10 mouse cellular contexts compared by ENCODE assay signal in the genomic region with DNA sequence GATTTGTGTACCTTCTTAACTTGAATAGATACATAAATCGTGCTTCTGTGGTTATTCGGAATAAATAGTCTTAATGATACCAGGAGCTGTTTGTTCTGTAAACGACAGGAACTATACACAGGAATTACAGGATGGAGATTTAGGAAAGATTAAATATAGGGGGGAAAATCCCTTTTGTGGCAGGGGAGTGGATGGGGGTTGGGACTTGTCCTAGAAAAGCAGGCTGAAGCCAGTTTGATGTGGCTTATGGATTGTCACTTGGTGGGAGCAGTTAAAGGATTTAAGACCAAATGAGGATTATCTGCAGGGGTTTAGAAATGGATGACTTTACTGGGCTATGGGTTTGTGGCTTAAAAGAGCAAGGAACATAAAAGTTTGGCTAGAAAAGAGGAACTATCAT. TPM values are rescaled to one million over a fixed set of nuclear protein-coding genes. Genes with fewer than 3 reads are reported as not detected.
DNase-seq lines count a peak whose midpoint lies in the region; ATAC-seq and TF ChIP-seq lines count a peak whose summit lies in the region.
"Had no signal": no experiment of that assay in that cellular context is flagged by ENCODE, and none has a peak within 500 bp of the region (broad histone marks: within the 10 kb centered on the region; RNA-seq: fewer than 3 reads in every experiment).

No protein-coding gene starts in this region.

- DNase-seq in heart, postnatal 4 days, result no peak
- peak; percentile 24 for DNase-seq in cerebellum, adult 8-10 months
- peak; percentile 27 for DNase-seq in midbrain, postnatal 0 days (ENCODE audit: low spot score)
- no peak for DNase-seq in spleen, postnatal 14 days (ENCODE audit: low spot score in 2 of 2)
- no peak for DNase-seq in thymus, adult 18-20 months
- no peak for DNase-seq in spleen, adult 18-20 months

- no peak for TF ChIP-seq CTCF in midbrain, postnatal 0 days (IDR thresholded peaks at IDR 0.05)

- WGBS in heart, embryonic 14.5 days, result 12% methylated on average over 3 of the region's 3 CpGs
- 31% methylated on average over 3 of the region's 3 CpGs for whole genome bisulfite sequencing in hindbrain, embryonic 12.5 days
- WGBS in midbrain, postnatal 0 days, result 5% methylated on average over 3 of the region's 3 CpGs

- peak overlapping the region; percentile 74 for H3K4me2 ChIP-seq in heart, embryonic 14.5 days (ENCODE audit: low read length)
- peak overlapping the region; percentile 67 for H3K4me2 ChIP-seq in hindbrain, embryonic 12.5 days (replicated peaks)
- H3K4me2 ChIP-seq in midbrain, postnatal 0 days (ENCODE audit: low read depth, low read length, poor library complexity, severe bottlenecking), result peak overlapping the region; percentile 50

- H3K27ac ChIP-seq in heart, embryonic 14.5 days (replicated peaks in 1 of 2; ENCODE audit: control insufficient read depth in 1 of 2, insufficient read depth in 1 of 2, low read depth in 2 of 2, low read length in 2 of 2), result no peak overlapping the region
- peak overlapping the region; percentile 86 for H3K27ac ChIP-seq in hindbrain, embryonic 12.5 days
- peak overlapping the region; percentile 98 for H3K27ac ChIP-seq in midbrain, postnatal 0 days (ENCODE audit: low read depth, low read length)

- H3K4me3 ChIP-seq in heart, embryonic 14.5 days (ENCODE audit: control insufficient read depth in 1 of 2, insufficient read depth in 1 of 2, low read depth in 1 of 2, low read length in 2 of 2), result peak overlapping the region in 1 of 2 experiments; percentile 56; a peak in 2 of 4 replicates
- peak overlapping the region; percentile 49 for H3K4me3 ChIP-seq in hindbrain, embryonic 12.5 days
- H3K4me3 ChIP-seq in midbrain, postnatal 0 days (ENCODE audit: low read depth, low read length), result peak overlapping the region; percentile 59

- no peak for ATAC-seq in heart, embryonic 14.5 days (ENCODE audit: insufficient number of reproducible peaks, insufficient read depth, low FRiP score, low read depth)
- ATAC-seq in hindbrain, embryonic 12.5 days (ENCODE audit: low FRiP score), result no peak
- peak; percentile 57 for ATAC-seq in midbrain, postnatal 0 days (ENCODE audit: low FRiP score)

- no peaks in the 10 kb centered on the region for H3K9me3 ChIP-seq in heart, embryonic 14.5 days (ENCODE audit: control insufficient read depth, low read length)
- H3K9me3 ChIP-seq in hindbrain, embryonic 12.5 days (replicated peaks), result no peaks in the 10 kb centered on the region
- no peaks in the 10 kb centered on the region for H3K9me3 ChIP-seq in midbrain, postnatal 0 days (ENCODE audit: low read length)

- H3K4me1 ChIP-seq in heart, embryonic 14.5 days (ENCODE audit: control insufficient read depth in 2 of 2, insufficient read depth in 2 of 2, low read length in 2 of 2), result peaks cover 0 to 2% of the 10 kb centered on the region in 2 experiments; a peak in 1 of 4 replicates
- H3K4me1 ChIP-seq in hindbrain, embryonic 12.5 days, result peaks cover 8% of the 10 kb centered on the region
- no peaks in the 10 kb centered on the region for H3K4me1 ChIP-seq in midbrain, postnatal 0 days (ENCODE audit: insufficient read depth, low read length)

- no peak overlapping the region for H3K9ac ChIP-seq in heart, embryonic 14.5 days (ENCODE audit: low read length)
- H3K9ac ChIP-seq in hindbrain, embryonic 12.5 days, result peak overlapping the region; percentile 63; the same call in 1 of the 2 replicates
- H3K9ac ChIP-seq in midbrain, postnatal 0 days (replicated peaks; ENCODE audit: low read length, poor library complexity, severe bottlenecking), result peak overlapping the region; percentile 77

- H3K27me3 ChIP-seq in heart, embryonic 14.5 days (ENCODE audit: control insufficient read depth, insufficient read depth, low read length), result no peaks in the 10 kb centered on the region
- H3K27me3 ChIP-seq in hindbrain, embryonic 12.5 days, result no peaks in the 10 kb centered on the region
- no peaks in the 10 kb centered on the region for H3K27me3 ChIP-seq in midbrain, postnatal 0 days (ENCODE audit: insufficient read depth, low read length)
- H3K27me3 ChIP-seq: CH12.LX had no signal

- H3K36me3 ChIP-seq in heart, embryonic 14.5 days (ENCODE audit: control insufficient read depth, insufficient read depth, low read length), result no peaks in the 10 kb centered on the region
- no peaks in the 10 kb centered on the region for H3K36me3 ChIP-seq in hindbrain, embryonic 12.5 days
- no peaks in the 10 kb centered on the region for H3K36me3 ChIP-seq in midbrain, postnatal 0 days (ENCODE audit: insufficient read depth, low read length)

RNA-seq across cellular contexts. Expression of a gene that starts 1.9 kb away (rescaled TPM):
- 0.23 and 0.46 TPM in 2 replicates for polyA plus RNA-seq in heart, embryonic 14.5 days (2014; fragmentation: Nextera tagmentation; extraction: Ambion mirVana)
- total RNA-seq in heart, postnatal 4 days (2021), result under 1 TPM; 0.05 to 0.25 TPM
- polyA plus RNA-seq in hindbrain, embryonic 12.5 days (2016; fragmentation: Nextera tagmentation; extraction: Ambion mirVana), result 4.9 and 6.6 TPM in 2 replicates
- total RNA-seq in midbrain, postnatal 0 days (2014; rRNA removed), result 65.4 and 98.1 TPM in 2 replicates
- 27.1 and 27.7 TPM in 2 replicates for polyA plus RNA-seq in midbrain, postnatal 0 days (2015; fragmentation: Nextera tagmentation; extraction: Ambion mirVana)
- total RNA-seq: CH12.LX; hematopoietic stem cell, adult 5-6 weeks had no signal

Comparison
In these comparisons a context has a peak if more than half of its experiments do, and no peak if none do; other contexts are left out.
1. H3K27ac ChIP-seq: peak in hindbrain, embryonic 12.5 days (single experiment) and midbrain, postnatal 0 days (single experiment); none in heart, embryonic 14.5 days (0 of 2).
2. DNase-seq: peak in cerebellum, adult 8-10 months (single experiment) and midbrain, postnatal 0 days (single experiment); none in heart, postnatal 4 days (single experiment), spleen, postnatal 14 days (0 of 2), thymus, adult 18-20 months (0 of 2) and spleen, adult 18-20 months (0 of 2).
3. Peak in every context shown above with its lines, with median percentiles within 50 percentile points of each other: H3K4me2 ChIP-seq.